8 mouse cellular contexts compared by ENCODE assay signal in genomic region chr14:19750411-19751024, GRCm38 (mm10). TPM values are rescaled to one million over a fixed set of nuclear protein-coding genes. Genes with fewer than 3 reads are reported as not detected.
A peak's percentile ranks its signal among the peaks of the same experiment; 100 is the strongest.
DNase-seq lines count a peak whose midpoint lies in the region; ATAC-seq lines count a peak whose summit lies in the region.

No protein-coding gene starts in this region.

- peak overlapping the region; percentile 60 for H3K4me3 ChIP-seq in lung, embryonic 15.5 days
- H3K4me3 ChIP-seq in forebrain, embryonic 15.5 days: peak overlapping the region; percentile 50
- peak overlapping the region; percentile 55 for H3K4me3 ChIP-seq in hindbrain, embryonic 15.5 days

- H3K4me2 ChIP-seq in lung, embryonic 15.5 days: peak overlapping the region; percentile 82
- H3K4me2 ChIP-seq in forebrain, embryonic 15.5 days (replicated peaks): peak overlapping the region; percentile 80
- H3K4me2 ChIP-seq in hindbrain, embryonic 15.5 days: peak overlapping the region; percentile 93

- H3K9me3 ChIP-seq in lung, embryonic 15.5 days: no peaks in the 10 kb centered on the region
- H3K9me3 ChIP-seq in forebrain, embryonic 15.5 days: no peaks in the 10 kb centered on the region
- no peaks in the 10 kb centered on the region for H3K9me3 ChIP-seq in hindbrain, embryonic 15.5 days

- no peak for DNase-seq in lung, adult 18-20 months
- no peak for DNase-seq in urinary bladder, postnatal 10 days (ENCODE audit: low spot score)
- no peak for DNase-seq in thymus, postnatal 25 days
- no peak for DNase-seq in left cerebral cortex, adult 18-20 months (ENCODE audit: low spot score in 2 of 2)

- H3K27ac ChIP-seq in lung, embryonic 15.5 days: peak overlapping the region; percentile 79
- no peak overlapping the region for H3K27ac ChIP-seq in forebrain, embryonic 15.5 days (replicated peaks)
- H3K27ac ChIP-seq in hindbrain, embryonic 15.5 days (replicated peaks): peak overlapping the region; percentile 46; the same call in 1 of the 2 replicates

- peaks cover 39% of the 10 kb centered on the region for H3K4me1 ChIP-seq in lung, embryonic 15.5 days
- H3K4me1 ChIP-seq in forebrain, embryonic 15.5 days: peaks cover 17% of the 10 kb centered on the region
- peaks cover 24% of the 10 kb centered on the region for H3K4me1 ChIP-seq in hindbrain, embryonic 15.5 days (replicated peaks)

- ATAC-seq in lung, embryonic 15.5 days (ENCODE audit: borderline replicate concordance, extremely low read depth, low FRiP score, low TSS enrichment): no peak; the same call in 1 of the 2 replicates
- ATAC-seq in forebrain, embryonic 15.5 days (replicated peaks): peak; percentile 81; the same call in 1 of the 2 replicates
- ATAC-seq in hindbrain, embryonic 15.5 days (ENCODE audit: low FRiP score, low read depth): peak; percentile 21; the same call in 1 of the 2 replicates
- peak; percentile 23 for ATAC-seq in megakaryocyte, adult 5-6 weeks (ENCODE audit: poor library complexity, severe bottlenecking)

- 2% methylated on average over 26 of the region's 26 CpGs for WGBS in lung, embryonic 15.5 days
- WGBS in forebrain, embryonic 15.5 days: 2% methylated on average over 26 of the region's 26 CpGs
- WGBS in hindbrain, embryonic 15.5 days: under 1% methylated on average over 26 of the region's 26 CpGs

- peaks cover 44% of the 10 kb centered on the region for H3K27me3 ChIP-seq in lung, embryonic 15.5 days
- peaks cover 19% of the 10 kb centered on the region; the same call in 1 of the 2 replicates for H3K27me3 ChIP-seq in forebrain, embryonic 15.5 days
- peaks cover 14% of the 10 kb centered on the region for H3K27me3 ChIP-seq in hindbrain, embryonic 15.5 days

- H3K36me3 ChIP-seq in lung, embryonic 15.5 days: no peaks in the 10 kb centered on the region
- H3K36me3 ChIP-seq in forebrain, embryonic 15.5 days: no peaks in the 10 kb centered on the region
- H3K36me3 ChIP-seq in hindbrain, embryonic 15.5 days: no peaks in the 10 kb centered on the region

- peak overlapping the region; percentile 66 for H3K9ac ChIP-seq in lung, embryonic 15.5 days
- H3K9ac ChIP-seq in forebrain, embryonic 15.5 days (replicated peaks): no peak overlapping the region
- H3K9ac ChIP-seq in hindbrain, embryonic 15.5 days: no peak overlapping the region

RNA-seq across cellular contexts. Expression of gene Nid2, which starts 0.5 kb away (rescaled TPM):
- 108 TPM in 2 replicates for polyA plus RNA-seq in lung, embryonic 15.5 days (2015; fragmentation: Nextera tagmentation; extraction: Ambion mirVana)
- 22.2 and 29.9 TPM in 2 replicates for polyA plus RNA-seq in forebrain, embryonic 15.5 days (2015; fragmentation: Nextera tagmentation; extraction: Ambion mirVana)
- 45.7 and 48.2 TPM in 2 replicates for polyA plus RNA-seq in hindbrain, embryonic 15.5 days (2015; fragmentation: Nextera tagmentation; extraction: Ambion mirVana)
- 0.27 and 0.34 TPM in 2 replicates for total RNA-seq in megakaryocyte, adult 5-6 weeks (2015)
- total RNA-seq in megakaryocyte, adult 5-6 weeks (2017): 0.45 and 2.2 TPM in 2 replicates
- 1 to 10 TPM; 1.8 to 2.1 TPM for total RNA-seq in left cerebral cortex, adult 18-20 months (2021)
